Mouse (Mus musculus) heart, embryonic 14.5 days (tissue): ENCODE results near the gene Tekt4. TPM values are rescaled to one million over a fixed set of nuclear protein-coding genes. Genes with fewer than 3 reads are reported as not detected.

ENCODE experiments used
- ATAC-seq: fragments of 200-750 bp; cut with Nextera tagmentation; 2 replicates; pipeline ENCODE4 v1.8.0; 2017; ENCODE audit warnings: low read depth, moderate TSS enrichment; ENCODE audit not compliant: insufficient number of reproducible peaks, insufficient read depth, low FRiP score
- H3K27ac ChIP-seq, 2 experiments: fragments of 200-500 bp in 1 of 2; fragments of 300-500 bp in 1 of 2; sonication (generic) in 1 of 2; replicated peaks in 1 of 2; 2 replicates each; pipeline ENCODE4 v1.5.1; 2012 to 2014; ENCODE audit warnings: low read depth in 2 of 2, low read length in 2 of 2, control low read depth in 1 of 2, mild to moderate bottlenecking in 1 of 2, mixed read lengths in 1 of 2; ENCODE audit not compliant: control insufficient read depth in 1 of 2, insufficient read depth in 1 of 2
- H3K27me3 ChIP-seq: fragments of 300-500 bp; sonication (generic); 2 replicates; pipeline ENCODE4 v1.6.1; 2014; ENCODE audit warnings: mild to moderate bottlenecking, low read length, control low read depth; ENCODE audit not compliant: control insufficient read depth, insufficient read depth
- H3K36me3 ChIP-seq: fragments of 300-500 bp; sonication (generic); 2 replicates; pipeline ENCODE4 v1.6.1; 2014; ENCODE audit warnings: mild to moderate bottlenecking, control low read depth, low read length, mixed read lengths; ENCODE audit not compliant: control insufficient read depth, insufficient read depth
- H3K4me1 ChIP-seq, 2 experiments: fragments of 200-500 bp in 1 of 2; fragments of 300-500 bp in 1 of 2; sonication (generic) in 1 of 2; 2 replicates each; pipeline ENCODE4 v1.6.1; 2012 to 2014; ENCODE audit warnings: low read length in 2 of 2, control low read depth in 1 of 2, mixed read lengths in 1 of 2; ENCODE audit not compliant: control insufficient read depth in 2 of 2, insufficient read depth in 2 of 2
- H3K4me2 ChIP-seq: fragments of 300-500 bp; sonication (generic); 2 replicates; pipeline ENCODE4 v1.6.1; 2014; ENCODE audit warnings: mild to moderate bottlenecking, low read length
- H3K4me3 ChIP-seq, 2 experiments: fragments of 200-500 bp in 1 of 2; fragments of 300-500 bp in 1 of 2; sonication (generic) in 1 of 2; 2 replicates each; pipeline ENCODE4 v1.5.1; 2012 to 2014; ENCODE audit warnings: low read length in 2 of 2, mild to moderate bottlenecking in 2 of 2, control low read depth in 1 of 2, low read depth in 1 of 2, moderate library complexity in 1 of 2; ENCODE audit not compliant: control insufficient read depth in 1 of 2, insufficient read depth in 1 of 2
- H3K9ac ChIP-seq: fragments of 300-500 bp; sonication (generic); 2 replicates; pipeline ENCODE4 v1.6.1; 2014; ENCODE audit warnings: mild to moderate bottlenecking, low read length
- H3K9me3 ChIP-seq: fragments of 300-500 bp; sonication (generic); 2 replicates; pipeline ENCODE4 v1.6.1; 2016; ENCODE audit warnings: low read length, control low read depth; ENCODE audit not compliant: control insufficient read depth
- WGBS: fragments of 180-500 bp; shearing (Covaris S2); extraction: QIAGEN DNeasy Blood & Tissue Kit; methylation state at CpG from one replicate; pipeline ENCODE4 v1.1.7; 2014; 5-methylcytosine and 5-hydroxymethylcytosine counted together
- polyA plus RNA-seq: library from polyadenylated mRNA; unstranded; fragments of >200 nt; fragmentation: Nextera tagmentation; extraction: Ambion mirVana; gene quantifications from 2 replicates; pipeline ENCODE4 v1.2.1, GENCODE M21; 2014

Gene Tekt4
- polyA plus RNA-seq, 1 experiment from 2014 or later, result 0.47 TPM

- Histone ChIP-seq H3K27me3 (no peaks in the 10 kb centered on the region; the same call in 1 of the 2 replicates), H3K9ac (peak overlapping the region; percentile 92), H3K4me1 (peaks cover 34 to 54% of the 10 kb centered on the region in 2 experiments), H3K27ac (peak overlapping the region; percentile 13 to 90; a peak in 3 of 4 replicates), H3K4me2 (peak overlapping the region; percentile 89), H3K4me3 (peak overlapping the region; percentile 61 to 80), H3K9me3 (no peaks in the 10 kb centered on the region), H3K36me3 (peaks cover 7% of the 10 kb centered on the region)
- under 1% methylated on average over 53 of the region's 53 CpGs for WGBS
- no peak for ATAC-seq
These were observed 21.8 kb upstream of the Tekt4 start for GRCm38 (mm10) chr17:25432433-25433181.

- H3K27me3 ChIP-seq, result no peaks in the 10 kb centered on the region; the same call in 1 of the 2 replicates
- H3K4me1 ChIP-seq, result peaks cover 35 to 52% of the 10 kb centered on the region in 2 experiments
- H3K36me3 ChIP-seq, result peaks cover 4% of the 10 kb centered on the region
- peak overlapping the region; percentile 63 to 90; a peak in 3 of 4 replicates for H3K27ac ChIP-seq
- peak overlapping the region; percentile 92 for H3K9ac ChIP-seq
- ATAC-seq, result peak; percentile 27
- under 1% methylated on average over 38 of the region's 40 CpGs for WGBS
- peak overlapping the region; percentile 61 to 80 for H3K4me3 ChIP-seq
- H3K4me2 ChIP-seq, result peak overlapping the region; percentile 89
- H3K9me3 ChIP-seq, result no peaks in the 10 kb centered on the region
These were observed 21.2 kb upstream of the Tekt4 start for GRCm38 (mm10) chr17:25433223-25433616.

- peaks cover 35 to 45% of the 10 kb centered on the region in 2 experiments for H3K4me1 ChIP-seq
- H3K36me3 ChIP-seq, result no peaks in the 10 kb centered on the region
- peak within 1 kb of the TSS; percentile 67 to 90 for H3K27ac ChIP-seq
- under 1% methylated on average over 78 of the region's 103 CpGs for WGBS
- no peaks in the 10 kb centered on the region for H3K9me3 ChIP-seq
- H3K4me3 ChIP-seq, result peak within 1 kb of the TSS; percentile 61 to 80
- peak within 1 kb of the TSS; percentile 89 for H3K4me2 ChIP-seq
- peak; percentile 86 for ATAC-seq
- H3K27me3 ChIP-seq, result no peaks in the 10 kb centered on the region; the same call in 1 of the 2 replicates
- H3K9ac ChIP-seq, result peak within 1 kb of the TSS; percentile 92
These were observed 20.5 kb upstream of the Tekt4 start, which contains the start of gene Cacna1h for GRCm38 (mm10) chr17:25433617-25434606. TSS of gene Cacna1h (minus strand) at chr17:25433783.

GRCm38 (mm10) chr17:25441417-25441816 is 13.0 kb upstream of the Tekt4 start:
- peaks cover 0 to 6% of the 10 kb centered on the region in 2 experiments; a peak in 3 of 4 replicates for H3K4me1 ChIP-seq

GRCm38 (mm10) chr17:25442889-25443288 is 11.5 kb upstream of the Tekt4 start:
- no peaks in the 10 kb centered on the region for H3K27me3 ChIP-seq
- H3K9ac ChIP-seq, result no peak overlapping the region
- no peaks in the 10 kb centered on the region for H3K9me3 ChIP-seq
- peaks cover 0 to 3% of the 10 kb centered on the region in 2 experiments; a peak in 3 of 4 replicates for H3K4me1 ChIP-seq
- no peak overlapping the region for H3K27ac ChIP-seq
- no peak overlapping the region for H3K4me3 ChIP-seq
- no peaks in the 10 kb centered on the region for H3K36me3 ChIP-seq
- H3K4me2 ChIP-seq, result no peak overlapping the region
- ATAC-seq, result no peak
- 58% methylated on average over 3 of the region's 3 CpGs for WGBS

More at GRCm38 (mm10) chr17:25441417-25441816, 13.0 kb upstream of the Tekt4 start:
- no peaks in the 10 kb centered on the region for H3K27me3 ChIP-seq
- H3K9ac ChIP-seq, result no peak overlapping the region
- H3K4me2 ChIP-seq, result no peak overlapping the region
- no peak overlapping the region for H3K27ac ChIP-seq
- H3K4me3 ChIP-seq, result no peak overlapping the region
- H3K36me3 ChIP-seq, result no peaks in the 10 kb centered on the region
- 79% methylated on average over 6 of the region's 6 CpGs for WGBS
- H3K9me3 ChIP-seq, result no peaks in the 10 kb centered on the region
- ATAC-seq, result no peak

- H3K4me3 ChIP-seq, result no peak overlapping the region
- no peak overlapping the region for H3K9ac ChIP-seq
- H3K27ac ChIP-seq, result no peak overlapping the region
- no peak for ATAC-seq
- no peaks in the 10 kb centered on the region for H3K9me3 ChIP-seq
- WGBS, result 52% methylated on average over 4 of the region's 4 CpGs
- no peak overlapping the region for H3K4me2 ChIP-seq
- no peaks in the 10 kb centered on the region for H3K27me3 ChIP-seq
- no peaks in the 10 kb centered on the region; a peak in 2 of 4 replicates for H3K4me1 ChIP-seq
- H3K36me3 ChIP-seq, result no peaks in the 10 kb centered on the region
These were observed 9.3 kb upstream of the Tekt4 start for GRCm38 (mm10) chr17:25445074-25445473.

GRCm38 (mm10) chr17:25445841-25446240 is 8.6 kb upstream of the Tekt4 start:
- H3K27me3 ChIP-seq, result no peaks in the 10 kb centered on the region
- no peak overlapping the region for H3K4me2 ChIP-seq
- H3K9ac ChIP-seq, result no peak overlapping the region
- H3K4me1 ChIP-seq, result no peaks in the 10 kb centered on the region; a peak in 2 of 4 replicates
- no peak for ATAC-seq
- 85% methylated on average over 3 of the region's 3 CpGs for WGBS
- H3K4me3 ChIP-seq, result no peak overlapping the region
- H3K27ac ChIP-seq, result no peak overlapping the region
- no peaks in the 10 kb centered on the region for H3K36me3 ChIP-seq
- no peaks in the 10 kb centered on the region for H3K9me3 ChIP-seq
